Mouse (Mus musculus) embryonic fibroblast, embryonic 13.5 days (primary cell): ENCODE results near the gene Epn2. TPM values are rescaled to one million over a fixed set of nuclear protein-coding genes. Genes with fewer than 3 reads are reported as not detected.
A peak's percentile ranks its signal among the peaks of the same experiment; 100 is the strongest.

Source experiments
- H3K27ac ChIP-seq: 2 replicates; pipeline ENCODE4 v1.5.1; 2012; ENCODE audit warnings: low read length, control low read depth, inconsistent platforms; ENCODE audit not compliant: insufficient read depth
- H3K4me1 ChIP-seq: 2 replicates; pipeline ENCODE4 v1.6.1; 2011; ENCODE audit warnings: low read length; ENCODE audit not compliant: control insufficient read depth, insufficient read depth
- H3K4me3 ChIP-seq: 2 replicates; pipeline ENCODE4 v1.5.1; 2011; ENCODE audit warnings: mild to moderate bottlenecking, control low read depth, low read length; ENCODE audit not compliant: insufficient read depth
- CTCF ChIP-seq: IDR thresholded peaks from 2 replicates; pipeline ENCODE4 v1.5.1; 2011; ENCODE audit warnings: mild to moderate bottlenecking, control low read depth, low read length, moderate library complexity, borderline replicate concordance; ENCODE audit not compliant: insufficient read depth
- POLR2A ChIP-seq: IDR thresholded peaks from 2 replicates; pipeline ENCODE4 v1.6.1; 2011; ENCODE audit warnings: low read depth, mild to moderate bottlenecking, control low read depth, low read length, moderate library complexity
- polyA plus RNA-seq: library from polyadenylated mRNA; stranded (reverse); fragments of >200 nt; gene quantifications from 2 replicates; pipeline ENCODE4 v1.2.4, GENCODE M21; 2011; ENCODE audit warnings: low read depth; ENCODE audit not compliant: missing spikeins, insufficient read length

The Epn2 gene
- polyA plus RNA-seq, 1 experiment, result 34.8 TPM

GRCm38 (mm10) chr11:61494129-61494997 lies 85.1 kb downstream of the Epn2 start, which contains the start of gene Mapk7:
Gene Mapk7, minus strand, starts transcription at chr11:61494406.
- TF ChIP-seq CTCF (no peak), POLR2A (peak; percentile 81)
- peak within 1 kb of the TSS; percentile 85 for H3K4me3 ChIP-seq
- H3K4me1 ChIP-seq, result no peaks in the 10 kb centered on the region
- H3K27ac ChIP-seq, result peak within 1 kb of the TSS; percentile 86

- H3K4me3 ChIP-seq, result peak overlapping the region; percentile 85
- H3K4me1 ChIP-seq, result no peaks in the 10 kb centered on the region
- peak overlapping the region; percentile 76 for H3K27ac ChIP-seq
- TF ChIP-seq POLR2A (peak; percentile 34; the same call in 1 of the 2 replicates), CTCF (no peak)
Observed at GRCm38 (mm10) chr11:61493525-61494128, 85.9 kb downstream of the Epn2 start.

- H3K27ac ChIP-seq, result no peak overlapping the region
- H3K4me3 ChIP-seq, result peak overlapping the region; percentile 85
- TF ChIP-seq POLR2A (no peak), CTCF (no peak)
- no peaks in the 10 kb centered on the region for H3K4me1 ChIP-seq
Observed at GRCm38 (mm10) chr11:61492749-61493401, 86.6 kb downstream of the Epn2 start.

GRCm38 (mm10) chr11:61490944-61491520 lies 88.5 kb downstream of the Epn2 start:
- Histone ChIP-seq H3K27ac (no peak overlapping the region), H3K4me1 (no peaks in the 10 kb centered on the region), H3K4me3 (no peak overlapping the region)
- TF ChIP-seq POLR2A (peak; percentile 2; the same call in 1 of the 2 replicates), CTCF (no peak)

- no peaks in the 10 kb centered on the region for H3K4me1 ChIP-seq
- H3K4me3 ChIP-seq, result no peak overlapping the region
- no peak overlapping the region for H3K27ac ChIP-seq
- no peak for TF ChIP-seq CTCF
- TF ChIP-seq POLR2A, result no peak
Observed at GRCm38 (mm10) chr11:61489874-61490273, 89.6 kb downstream of the Epn2 start.

- TF ChIP-seq POLR2A, result peak; percentile 47
- TF ChIP-seq CTCF, result no peak
- Histone ChIP-seq H3K4me3 (no peak overlapping the region), H3K4me1 (peaks cover 2% of the 10 kb centered on the region; the same call in 1 of the 2 replicates), H3K27ac (no peak overlapping the region)
Observed at GRCm38 (mm10) chr11:61489085-61489484, 90.4 kb downstream of the Epn2 start.

- no peak overlapping the region for H3K4me3 ChIP-seq
- TF ChIP-seq CTCF (no peak), POLR2A (peak; percentile 35; the same call in 1 of the 2 replicates)
- H3K27ac ChIP-seq, result no peak overlapping the region
- peaks cover 2% of the 10 kb centered on the region; the same call in 1 of the 2 replicates for H3K4me1 ChIP-seq
Observed at GRCm38 (mm10) chr11:61487936-61488335, 91.6 kb downstream of the Epn2 start.

GRCm38 (mm10) chr11:61487401-61487800 lies 92.1 kb downstream of the Epn2 start:
- Histone ChIP-seq H3K4me1 (peaks cover 2% of the 10 kb centered on the region; the same call in 1 of the 2 replicates), H3K27ac (no peak overlapping the region), H3K4me3 (no peak overlapping the region)
- TF ChIP-seq CTCF, result no peak
- 0 out of 2 replicates have a peak, but pooled peaks have one; percentile 8 for TF ChIP-seq POLR2A

GRCm38 (mm10) chr11:61486458-61487219 lies 92.8 kb downstream of the Epn2 start:
- Histone ChIP-seq H3K27ac (peak overlapping the region; percentile 82), H3K4me1 (peaks cover 2% of the 10 kb centered on the region; the same call in 1 of the 2 replicates), H3K4me3 (peak overlapping the region; percentile 38)
- TF ChIP-seq POLR2A (no peak), CTCF (no peak)
